Mouse (Mus musculus): ENCODE results near the gene Prlr. TPM values are rescaled to one million over a fixed set of nuclear protein-coding genes. Genes with fewer than 3 reads are reported as not detected.

Prlr gene
- polyA plus RNA-seq, 1 experiment from 2014 or later: 0.75 TPM

- Histone ChIP-seq H3K4me1 (replicated peaks) (no peaks in the 10 kb centered on the region), H3K27me3 (no peaks in the 10 kb centered on the region), H3K4me3 (replicated peaks) (no peak overlapping the region), H3K9ac (replicated peaks) (no peak overlapping the region), H3K36me3 (no peaks in the 10 kb centered on the region), H3K9me3 (no peaks in the 10 kb centered on the region), H3K4me2 (replicated peaks) (no peak overlapping the region), H3K27ac (no peak overlapping the region)
- WGBS: 90% methylated on average over 5 of the region's 5 CpGs
- ATAC-seq: no peak
Observed at GRCm38 (mm10) chr15:10240228-10240795, 63.3 kb downstream of the Prlr start.

- no peak overlapping the region for H3K4me2 ChIP-seq (replicated peaks)
- no peaks in the 10 kb centered on the region for H3K27me3 ChIP-seq
- H3K4me1 ChIP-seq (replicated peaks): no peaks in the 10 kb centered on the region
- H3K36me3 ChIP-seq: no peaks in the 10 kb centered on the region
- H3K9me3 ChIP-seq: no peaks in the 10 kb centered on the region
- no peak for ATAC-seq
- H3K27ac ChIP-seq: no peak overlapping the region
- H3K9ac ChIP-seq (replicated peaks): no peak overlapping the region
- no peak overlapping the region for H3K4me3 ChIP-seq (replicated peaks)
Observed at GRCm38 (mm10) chr15:10242250-10242649, 65.2 kb downstream of the Prlr start.

DNA sequence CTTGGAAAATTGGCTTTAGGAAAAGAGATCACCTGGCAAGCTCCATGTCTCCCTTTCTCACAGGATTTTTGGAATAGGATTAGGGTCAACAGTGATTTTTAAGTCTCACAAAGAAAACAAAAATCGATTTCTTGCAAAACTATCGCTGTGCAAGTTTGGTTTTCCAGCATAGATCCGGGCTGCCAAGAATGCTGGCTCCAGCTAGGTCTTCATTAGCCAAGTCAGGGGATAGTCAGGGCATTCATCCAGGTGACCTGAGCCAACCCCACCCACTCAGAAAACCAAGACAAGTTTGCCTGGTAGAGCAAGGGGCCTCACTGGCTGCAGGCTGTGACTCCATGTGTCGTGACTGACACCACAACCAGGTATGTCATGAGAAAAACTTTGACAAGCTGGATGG, 72.2 kb downstream of the Prlr start:
- ATAC-seq: no peak
- Histone ChIP-seq H3K4me1 (replicated peaks) (no peaks in the 10 kb centered on the region), H3K27ac (no peak overlapping the region), H3K9ac (replicated peaks) (no peak overlapping the region), H3K4me3 (replicated peaks) (no peak overlapping the region), H3K9me3 (no peaks in the 10 kb centered on the region), H3K27me3 (no peaks in the 10 kb centered on the region), H3K36me3 (no peaks in the 10 kb centered on the region), H3K4me2 (replicated peaks) (no peak overlapping the region)
- 90% methylated on average over 4 of the region's 4 CpGs for WGBS

DNA sequence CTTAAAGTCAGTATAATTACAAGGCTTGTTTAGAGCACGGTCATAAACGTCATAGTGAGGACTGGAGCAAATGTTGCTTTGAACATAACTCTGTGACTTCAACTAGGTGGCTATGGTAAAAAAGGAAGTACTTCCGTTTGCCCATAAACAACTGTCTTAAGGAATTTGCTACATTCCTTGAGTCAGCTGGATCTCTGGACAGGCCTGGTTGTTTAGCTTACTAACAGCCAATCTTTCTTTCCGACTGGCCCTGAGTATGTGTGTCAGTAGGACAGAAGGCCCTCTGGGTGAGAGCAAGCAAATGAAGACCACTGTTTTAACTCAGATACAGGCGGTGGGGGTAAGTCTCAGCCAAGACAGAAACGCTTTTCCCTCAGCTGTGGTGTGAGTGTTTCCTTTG, 73.7 kb downstream of the Prlr start:
- Histone ChIP-seq H3K4me3 (replicated peaks) (no peak overlapping the region), H3K27me3 (no peaks in the 10 kb centered on the region), H3K4me2 (replicated peaks) (no peak overlapping the region), H3K9me3 (no peaks in the 10 kb centered on the region), H3K4me1 (replicated peaks) (no peaks in the 10 kb centered on the region), H3K9ac (replicated peaks) (no peak overlapping the region), H3K36me3 (no peaks in the 10 kb centered on the region), H3K27ac (no peak overlapping the region)
- 89% methylated on average over 6 of the region's 6 CpGs for WGBS
- no peak for ATAC-seq

- Histone ChIP-seq H3K4me3 (replicated peaks) (no peak overlapping the region), H3K4me1 (replicated peaks) (no peaks in the 10 kb centered on the region), H3K36me3 (no peaks in the 10 kb centered on the region), H3K9ac (replicated peaks) (no peak overlapping the region), H3K27ac (no peak overlapping the region), H3K4me2 (replicated peaks) (no peak overlapping the region), H3K27me3 (no peaks in the 10 kb centered on the region), H3K9me3 (no peaks in the 10 kb centered on the region)
- ATAC-seq: no peak
- 17% methylated on average over 1 of the region's 1 CpGs for WGBS
Observed at GRCm38 (mm10) chr15:10252526-10252925, 75.5 kb downstream of the Prlr start.

- no peak for ATAC-seq
- Histone ChIP-seq H3K9ac (replicated peaks) (no peak overlapping the region), H3K36me3 (no peaks in the 10 kb centered on the region), H3K27me3 (no peaks in the 10 kb centered on the region), H3K4me1 (replicated peaks) (no peaks in the 10 kb centered on the region), H3K27ac (no peak overlapping the region), H3K9me3 (no peaks in the 10 kb centered on the region), H3K4me2 (replicated peaks) (no peak overlapping the region), H3K4me3 (replicated peaks) (no peak overlapping the region)
- 99% methylated on average over 2 of the region's 2 CpGs for WGBS
Observed at GRCm38 (mm10) chr15:10262219-10262618, 85.2 kb downstream of the Prlr start.

DNA sequence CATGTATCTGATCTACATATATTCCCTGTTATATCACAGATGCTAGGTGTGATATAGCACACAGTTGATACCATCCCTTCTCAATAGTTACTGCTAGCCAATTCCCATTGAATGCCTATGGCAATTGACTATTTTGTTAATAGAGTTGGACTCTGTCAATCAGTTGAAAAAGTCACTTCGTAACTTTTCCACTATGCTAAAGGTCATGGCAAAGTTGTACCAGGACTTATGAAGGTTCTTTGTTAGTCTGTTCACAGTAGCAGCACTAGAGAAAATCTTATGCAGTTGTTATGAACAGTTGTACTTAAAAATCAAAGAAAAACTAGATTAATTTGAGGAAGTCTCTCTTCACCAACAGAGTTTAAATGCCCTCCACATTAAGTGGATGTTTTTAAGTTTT, 85.6 kb downstream of the Prlr start:
- 92% methylated on average over 1 of the region's 1 CpGs for WGBS

GRCm38 (mm10) chr15:10263420-10263819, 86.4 kb downstream of the Prlr start:
- Histone ChIP-seq H3K36me3 (no peaks in the 10 kb centered on the region), H3K27ac (no peak overlapping the region), H3K4me2 (replicated peaks) (no peak overlapping the region), H3K9ac (replicated peaks) (no peak overlapping the region), H3K4me3 (replicated peaks) (no peak overlapping the region), H3K4me1 (replicated peaks) (no peaks in the 10 kb centered on the region), H3K9me3 (no peaks in the 10 kb centered on the region), H3K27me3 (no peaks in the 10 kb centered on the region)
- 89% methylated on average over 3 of the region's 3 CpGs for WGBS
- ATAC-seq: no peak

More for the DNA sequence above, 85.6 kb downstream of the Prlr start:
- Histone ChIP-seq H3K4me1 (replicated peaks) (no peaks in the 10 kb centered on the region), H3K4me2 (replicated peaks) (no peak overlapping the region), H3K27ac (no peak overlapping the region), H3K9ac (replicated peaks) (no peak overlapping the region), H3K36me3 (no peaks in the 10 kb centered on the region), H3K27me3 (no peaks in the 10 kb centered on the region), H3K4me3 (replicated peaks) (no peak overlapping the region), H3K9me3 (no peaks in the 10 kb centered on the region)
- no peak for ATAC-seq

- Histone ChIP-seq H3K4me1 (replicated peaks) (no peaks in the 10 kb centered on the region), H3K4me2 (replicated peaks) (no peak overlapping the region), H3K9me3 (no peaks in the 10 kb centered on the region), H3K9ac (replicated peaks) (no peak overlapping the region), H3K27ac (no peak overlapping the region), H3K27me3 (no peaks in the 10 kb centered on the region), H3K36me3 (no peaks in the 10 kb centered on the region), H3K4me3 (replicated peaks) (no peak overlapping the region)
- 85% methylated on average over 5 of the region's 5 CpGs for WGBS
- no peak for ATAC-seq
Observed at GRCm38 (mm10) chr15:10264885-10265284, 87.8 kb downstream of the Prlr start.

DNA sequence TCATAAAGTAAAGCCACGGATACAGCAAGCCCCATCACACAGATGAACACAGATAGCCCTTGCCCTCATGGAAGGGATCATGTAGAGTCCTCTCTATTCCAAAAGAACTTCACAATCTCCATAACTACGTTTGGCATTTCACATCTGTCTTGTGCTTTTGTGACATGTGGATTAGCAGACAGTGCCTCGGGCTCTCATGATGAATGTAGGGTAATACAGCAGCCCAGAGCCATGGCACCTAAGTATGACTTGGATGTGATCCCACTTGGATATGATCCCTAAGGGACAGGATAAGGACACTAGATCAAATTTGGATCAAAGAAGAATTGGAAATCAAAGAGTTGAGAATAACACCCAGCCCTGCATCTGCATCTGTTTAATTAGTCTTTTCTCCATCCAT, 90.2 kb downstream of the Prlr start:
- H3K9me3 ChIP-seq: no peaks in the 10 kb centered on the region
- no peaks in the 10 kb centered on the region for H3K27me3 ChIP-seq
- 48% methylated on average over 3 of the region's 3 CpGs for WGBS
- no peak overlapping the region for H3K4me3 ChIP-seq (replicated peaks)
- no peak overlapping the region for H3K9ac ChIP-seq (replicated peaks)
- no peaks in the 10 kb centered on the region for H3K36me3 ChIP-seq
- no peak for ATAC-seq
- H3K4me1 ChIP-seq (replicated peaks): no peaks in the 10 kb centered on the region
- H3K4me2 ChIP-seq (replicated peaks): no peak overlapping the region
- no peak overlapping the region for H3K27ac ChIP-seq

GRCm38 (mm10) chr15:10276386-10276785, 99.3 kb downstream of the Prlr start:
- no peak for ATAC-seq
- H3K4me2 ChIP-seq (replicated peaks): no peak overlapping the region

DNA sequence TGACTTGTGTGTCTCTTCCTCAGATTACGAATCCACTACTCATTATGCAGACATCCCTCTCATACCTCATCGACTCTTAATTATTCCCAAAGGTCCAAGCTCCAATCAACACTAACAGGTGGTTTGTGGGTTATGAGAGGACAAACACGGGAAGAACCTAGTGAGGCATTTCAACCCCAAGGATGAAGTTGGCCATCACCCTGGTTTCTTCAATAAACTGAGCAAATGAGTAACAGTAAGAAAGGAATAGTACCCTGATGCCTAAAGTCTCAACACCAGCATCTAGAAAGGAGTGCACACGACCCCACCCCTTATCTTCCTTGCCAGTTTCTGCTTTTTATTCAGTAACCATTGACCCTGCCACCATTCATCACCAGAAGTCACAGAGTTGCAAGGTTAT, 100.4 kb downstream of the Prlr start:
- H3K9ac ChIP-seq (replicated peaks): no peak overlapping the region
- H3K27me3 ChIP-seq: no peaks in the 10 kb centered on the region
- WGBS: 84% methylated on average over 4 of the region's 4 CpGs
- H3K36me3 ChIP-seq: no peaks in the 10 kb centered on the region
- no peaks in the 10 kb centered on the region for H3K4me1 ChIP-seq (replicated peaks)
- H3K27ac ChIP-seq: no peak overlapping the region
- H3K9me3 ChIP-seq: no peaks in the 10 kb centered on the region
- H3K4me2 ChIP-seq (replicated peaks): no peak overlapping the region
- ATAC-seq: no peak
- no peak overlapping the region for H3K4me3 ChIP-seq (replicated peaks)

More at GRCm38 (mm10) chr15:10276386-10276785, 99.3 kb downstream of the Prlr start:
- Histone ChIP-seq H3K4me1 (replicated peaks) (no peaks in the 10 kb centered on the region), H3K36me3 (no peaks in the 10 kb centered on the region), H3K9ac (replicated peaks) (no peak overlapping the region), H3K9me3 (no peaks in the 10 kb centered on the region), H3K27ac (no peak overlapping the region), H3K4me3 (replicated peaks) (no peak overlapping the region), H3K27me3 (no peaks in the 10 kb centered on the region)

- H3K36me3 ChIP-seq: no peaks in the 10 kb centered on the region
- no peak overlapping the region for H3K4me3 ChIP-seq (replicated peaks)
- no peak overlapping the region for H3K4me2 ChIP-seq (replicated peaks)
- H3K9ac ChIP-seq (replicated peaks): no peak overlapping the region
- 73% methylated on average over 5 of the region's 5 CpGs for whole genome bisulfite sequencing
- H3K27me3 ChIP-seq: no peaks in the 10 kb centered on the region
- ATAC-seq: no peak
- H3K27ac ChIP-seq: no peak overlapping the region
- no peaks in the 10 kb centered on the region for H3K9me3 ChIP-seq
- H3K4me1 ChIP-seq (replicated peaks): no peaks in the 10 kb centered on the region
Observed at GRCm38 (mm10) chr15:10281546-10281945, 104.5 kb downstream of the Prlr start.
